Mouse (Mus musculus) hindbrain, postnatal 0 days (tissue): Measurements from ENCODE around the gene Nlrp9b. TPM values are rescaled to one million over a fixed set of nuclear protein-coding genes. Genes with fewer than 3 reads are reported as not detected.

Experiments
- polyA plus RNA-seq: library from polyadenylated mRNA; unstranded; fragments of >200 nt; fragmentation: Nextera tagmentation; extraction: Ambion mirVana; gene quantifications from 2 replicates; pipeline ENCODE4 v1.2.1, GENCODE M21; 2015
- total RNA-seq: library from RNA; depleted of rRNA; stranded (reverse); fragments of >200 nt; gene quantifications from 2 replicates; pipeline ENCODE4 v1.2.3, GENCODE M21; 2014; rRNA removed

Gene Nlrp9b
- total and polyA plus RNA-seq, 2 experiments from 2014 or later = not detected

Other genes starting within 250 kb of the Nlrp9b start
- 68.9 and 76.5 TPM in 2 replicates for gene Nectin2, start 241.0 kb upstream of the Nlrp9b start, total RNA-seq
- 55.6 and 57.5 TPM in 2 replicates for gene Nectin2, start 241.0 kb upstream of the Nlrp9b start, polyA plus RNA-seq
- 43.2 and 50.7 TPM in 2 replicates for gene Bcam, start 220.4 kb upstream of the Nlrp9b start, total RNA-seq
- 29.0 and 30.7 TPM in 2 replicates for gene Bcam, start 220.4 kb upstream of the Nlrp9b start, polyA plus RNA-seq
- not detected in 2 replicates for gene Cblc, start 194.7 kb upstream of the Nlrp9b start, total RNA-seq
- gene Cblc, start 194.7 kb upstream of the Nlrp9b start, polyA plus RNA-seq = 0.46 and 0.55 TPM in 2 replicates
- 0.40 and 0.89 TPM in 2 replicates for gene Bcl3, start 168.7 kb upstream of the Nlrp9b start, total RNA-seq
- gene Bcl3, start 168.7 kb upstream of the Nlrp9b start, polyA plus RNA-seq = 0.66 and 1.1 TPM in 2 replicates
- gene Gm19345, start 139.5 kb upstream of the Nlrp9b start, total RNA-seq = 41.5 and 53.7 TPM in 2 replicates
- gene Gm19345, start 139.5 kb upstream of the Nlrp9b start, polyA plus RNA-seq = 14.6 and 16.1 TPM in 2 replicates
- not detected in 2 replicates for gene Ceacam16, start 130.2 kb upstream of the Nlrp9b start, total RNA-seq
- gene Ceacam16, start 130.2 kb upstream of the Nlrp9b start, polyA plus RNA-seq = 0.86 and 0.89 TPM in 2 replicates
- gene Ceacam19, start 103.5 kb upstream of the Nlrp9b start, total RNA-seq = not detected in 2 replicates
- gene Ceacam19, start 103.5 kb upstream of the Nlrp9b start, polyA plus RNA-seq = not detected in 2 replicates
- 9.2 and 11.7 TPM in 2 replicates for gene Pvr, start 70.3 kb upstream of the Nlrp9b start, total RNA-seq
- gene Pvr, start 70.3 kb upstream of the Nlrp9b start, polyA plus RNA-seq = 6.1 and 7.0 TPM in 2 replicates
- gene Igsf23, start 40.7 kb upstream of the Nlrp9b start, total RNA-seq = not detected in 2 replicates
- not detected in 2 replicates for gene Igsf23, start 40.7 kb upstream of the Nlrp9b start, polyA plus RNA-seq
- not detected in 2 replicates for gene Ceacam20, start 26.1 kb upstream of the Nlrp9b start, total RNA-seq
- gene Ceacam20, start 26.1 kb upstream of the Nlrp9b start, polyA plus RNA-seq = not detected in 2 replicates
- gene Vmn1r91, start 108.2 kb downstream of the Nlrp9b start, total RNA-seq = not detected in 2 replicates
- gene Vmn1r91, start 108.2 kb downstream of the Nlrp9b start, polyA plus RNA-seq = not detected in 2 replicates
- gene Gm16442, start 131.1 kb downstream of the Nlrp9b start, total RNA-seq = not detected in 2 replicates
- not detected in 2 replicates for gene Gm16442, start 131.1 kb downstream of the Nlrp9b start, polyA plus RNA-seq
- gene Vmn1r93, start 147.6 kb downstream of the Nlrp9b start, total RNA-seq = not detected in 2 replicates
- not detected in 2 replicates for gene Vmn1r93, start 147.6 kb downstream of the Nlrp9b start, polyA plus RNA-seq
- gene Vmn1r94, start 176.9 kb downstream of the Nlrp9b start, total RNA-seq = not detected in 2 replicates
- not detected in 2 replicates for gene Vmn1r94, start 176.9 kb downstream of the Nlrp9b start, polyA plus RNA-seq
- not detected in 2 replicates for gene Vmn1r95, start 202.2 kb downstream of the Nlrp9b start, total RNA-seq
- not detected in 2 replicates for gene Vmn1r95, start 202.2 kb downstream of the Nlrp9b start, polyA plus RNA-seq
- not detected in 2 replicates for gene Gm6164, start 214.1 kb downstream of the Nlrp9b start, total RNA-seq
- not detected in 2 replicates for gene Gm6164, start 214.1 kb downstream of the Nlrp9b start, polyA plus RNA-seq
- gene Gm4498, start 242.4 kb downstream of the Nlrp9b start, total RNA-seq = not detected in 2 replicates
- not detected in 2 replicates for gene Gm4498, start 242.4 kb downstream of the Nlrp9b start, polyA plus RNA-seq